Mouse (Mus musculus) limb, embryonic 14.5 days (tissue): ENCODE results near the gene Slamf1. TPM values are rescaled to one million over a fixed set of nuclear protein-coding genes. Genes with fewer than 3 reads are reported as not detected.

Source experiments
- ATAC-seq: fragments of 200-750 bp; cut with Nextera tagmentation; 2 replicates; pipeline ENCODE4 v1.8.0; 2017; ENCODE audit warnings: low read depth, moderate number of reproducible peaks, moderate TSS enrichment; ENCODE audit not compliant: low FRiP score
- DNase-seq: peaks from one replicate; pipeline ENCODE4 v3.0.0-alpha.2; 2015; ENCODE audit warnings: low spot score
- H3K27ac ChIP-seq: fragments of 300-500 bp; sonication (generic); replicated peaks from 2 replicates; pipeline ENCODE4 v1.5.1; 2014; ENCODE audit warnings: low read depth, mild to moderate bottlenecking, low read length, moderate library complexity, mixed read lengths
- H3K27me3 ChIP-seq: fragments of 300-500 bp; sonication (generic); 2 replicates; pipeline ENCODE4 v1.6.1; 2014; ENCODE audit warnings: low read length, mixed read lengths; ENCODE audit not compliant: control insufficient read depth, insufficient read depth
- H3K36me3 ChIP-seq: fragments of 300-500 bp; sonication (generic); 2 replicates; pipeline ENCODE4 v1.6.1; 2014; ENCODE audit warnings: mild to moderate bottlenecking, low read length, moderate library complexity, mixed read lengths; ENCODE audit not compliant: control insufficient read depth, insufficient read depth
- H3K4me1 ChIP-seq: fragments of 300-500 bp; sonication (generic); 2 replicates; pipeline ENCODE4 v1.6.1; 2014; ENCODE audit warnings: antibody characterized with exemption, low read length, mixed read lengths; ENCODE audit not compliant: control insufficient read depth, insufficient read depth
- H3K4me2 ChIP-seq: fragments of 300-500 bp; sonication (generic); replicated peaks from 2 replicates; pipeline ENCODE4 v1.6.1; 2014; ENCODE audit warnings: low read depth, mild to moderate bottlenecking, low read length, moderate library complexity; ENCODE audit not compliant: severe bottlenecking
- H3K4me3 ChIP-seq: fragments of 300-500 bp; sonication (generic); replicated peaks from 2 replicates; pipeline ENCODE4 v1.5.1; 2014; ENCODE audit warnings: low read length
- H3K9ac ChIP-seq: fragments of 300-500 bp; sonication (generic); 2 replicates; pipeline ENCODE4 v1.6.1; 2014; ENCODE audit warnings: mild to moderate bottlenecking, low read depth, low read length, moderate library complexity; ENCODE audit not compliant: severe bottlenecking
- H3K9me3 ChIP-seq: fragments of 300-500 bp; sonication (generic); 2 replicates; pipeline ENCODE4 v1.6.1; 2016; ENCODE audit warnings: low read length; ENCODE audit not compliant: control insufficient read depth
- POLR2A ChIP-seq: fragments of 200-500 bp; IDR thresholded peaks from 2 replicates; pipeline ENCODE4 v1.8.0; 2012; ENCODE audit warnings: inconsistent platforms, mild to moderate bottlenecking, moderate library complexity, borderline replicate concordance; ENCODE audit not compliant: insufficient read depth, insufficient read length; ENCODE audit errors: extremely low read depth
- WGBS: fragments of 180-500 bp; shearing (Covaris S2); extraction: QIAGEN DNeasy Blood & Tissue Kit; methylation state at CpG from one replicate; pipeline ENCODE4 v1.1.7; 2014; 5-methylcytosine and 5-hydroxymethylcytosine counted together
- polyA plus RNA-seq, 2 experiments: library from polyadenylated mRNA; depleted of rRNA in 1 of 2; stranded (reverse) in 1 of 2; unstranded in 1 of 2; fragments of >200 nt; fragmentation: Nextera tagmentation in 1 of 2; extraction: Ambion mirVana in 1 of 2; gene quantifications; 2 replicates each; pipeline versions ENCODE4 v1.2.1 to v1.2.3; 2012 to 2014

The Slamf1 gene
- polyA plus RNA-seq, 2 experiments: 0.08 to 0.10 TPM

DNA sequence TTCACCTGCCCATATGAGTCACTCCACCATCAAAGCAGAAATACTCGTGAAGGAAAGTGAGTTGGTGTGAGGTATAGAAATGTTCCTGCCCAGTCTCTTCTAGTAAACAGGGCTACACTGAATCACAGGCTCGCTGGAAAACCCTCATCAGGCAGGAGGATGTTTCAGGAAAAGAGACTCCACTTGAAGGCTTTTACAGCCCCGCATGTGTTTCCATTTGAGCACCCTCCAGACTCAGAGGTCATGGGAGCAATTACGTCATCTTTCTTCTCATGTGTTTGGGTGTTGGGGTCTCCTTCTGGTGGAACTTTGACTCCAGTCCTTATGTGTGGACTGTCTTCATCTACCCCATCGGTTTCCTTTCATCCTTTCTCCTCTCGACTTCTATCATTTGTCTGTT is 4.1 kb downstream of the Slamf1 start:
- Histone ChIP-seq H3K4me1 (no peaks in the 10 kb centered on the region), H3K27me3 (no peaks in the 10 kb centered on the region), H3K36me3 (no peaks in the 10 kb centered on the region), H3K27ac (no peak overlapping the region), H3K9me3 (no peaks in the 10 kb centered on the region), H3K4me2 (no peak overlapping the region), H3K4me3 (no peak overlapping the region), H3K9ac (no peak overlapping the region)
- TF ChIP-seq POLR2A: no peak
- no peak for ATAC-seq
- 62% methylated on average over 6 of the region's 6 CpGs for WGBS
- DNase-seq: no peak

DNA sequence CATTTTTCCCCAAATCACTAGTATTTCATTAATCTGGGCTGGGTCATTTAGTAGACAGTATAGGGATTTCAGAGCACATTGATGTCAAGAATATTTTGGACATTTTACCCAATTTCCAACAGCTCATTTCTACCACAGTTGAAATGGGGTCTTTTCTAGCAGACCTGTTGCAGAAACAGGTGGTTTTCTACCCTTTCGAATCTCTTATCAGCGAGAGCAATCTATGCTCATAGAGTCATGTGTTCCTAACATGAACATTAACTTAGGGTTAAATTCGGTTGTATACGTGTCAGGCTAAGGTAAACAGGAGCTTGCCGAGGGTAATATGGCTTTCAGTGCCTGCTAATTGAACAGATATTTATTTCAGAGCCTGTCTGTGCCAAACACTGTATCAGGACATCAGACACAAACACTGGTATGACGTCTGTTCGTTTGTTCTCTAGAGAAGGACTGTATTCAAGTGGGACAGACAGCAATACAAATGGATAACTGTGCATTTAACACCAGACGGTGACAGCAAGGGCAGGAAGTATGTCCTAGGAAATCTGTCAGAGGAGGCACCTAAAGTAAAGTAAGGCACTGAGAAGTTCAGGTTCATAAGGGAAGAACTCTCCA is 5.3 kb downstream of the Slamf1 start:
- no peak for DNase-seq
- ATAC-seq: no peak
- H3K9ac ChIP-seq: no peak overlapping the region
- no peak overlapping the region for H3K4me2 ChIP-seq
- H3K4me1 ChIP-seq: no peaks in the 10 kb centered on the region
- H3K9me3 ChIP-seq: no peaks in the 10 kb centered on the region
- no peaks in the 10 kb centered on the region for H3K36me3 ChIP-seq
- TF ChIP-seq POLR2A: no peak
- H3K27me3 ChIP-seq: no peaks in the 10 kb centered on the region
- H3K4me3 ChIP-seq: no peak overlapping the region
- H3K27ac ChIP-seq: no peak overlapping the region
- WGBS: 82% methylated on average over 8 of the region's 8 CpGs

DNA sequence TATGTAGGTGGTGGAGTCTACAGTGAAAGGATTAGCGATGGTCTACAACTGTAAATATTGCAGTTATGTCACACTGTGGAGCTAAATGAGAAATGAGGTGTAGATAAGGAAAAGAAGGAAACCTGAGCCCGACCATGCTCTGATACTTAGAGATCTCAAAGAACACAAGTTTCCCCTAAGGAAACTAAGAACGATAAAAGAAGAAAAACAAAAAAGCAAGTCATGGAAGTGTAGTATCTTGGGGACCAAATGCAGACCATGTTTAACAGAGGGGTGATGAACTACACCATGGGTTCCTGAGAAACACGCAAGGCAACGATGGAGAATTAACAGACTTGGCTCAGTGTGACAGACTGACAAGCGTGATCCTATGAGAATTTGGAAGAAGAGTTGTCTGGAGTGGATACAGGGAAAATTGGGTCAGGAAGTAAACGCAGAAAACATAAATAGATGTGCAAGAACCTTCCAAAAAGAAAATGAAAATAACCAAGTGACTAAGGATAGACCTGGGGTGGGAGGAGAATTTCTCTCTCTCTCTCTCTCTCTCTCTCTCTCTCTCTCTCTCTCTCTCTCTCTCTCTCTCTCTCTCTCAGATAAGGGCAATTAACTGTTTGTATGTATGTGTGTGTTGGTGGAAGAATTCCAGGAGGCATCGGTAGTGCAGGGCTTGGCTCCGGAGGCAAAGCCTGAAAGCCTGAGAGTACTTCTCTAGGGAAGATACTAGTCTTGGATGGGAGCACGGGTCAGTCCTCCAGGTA is 6.5 kb downstream of the Slamf1 start:
- Histone ChIP-seq H3K4me1 (no peaks in the 10 kb centered on the region), H3K9me3 (no peaks in the 10 kb centered on the region), H3K4me3 (no peak overlapping the region), H3K27me3 (no peaks in the 10 kb centered on the region), H3K4me2 (no peak overlapping the region), H3K9ac (no peak overlapping the region), H3K27ac (no peak overlapping the region), H3K36me3 (no peaks in the 10 kb centered on the region)
- ATAC-seq: no peak
- no peak for DNase-seq
- 86% methylated on average over 10 of the region's 10 CpGs for WGBS
- no peak for TF ChIP-seq POLR2A

DNA sequence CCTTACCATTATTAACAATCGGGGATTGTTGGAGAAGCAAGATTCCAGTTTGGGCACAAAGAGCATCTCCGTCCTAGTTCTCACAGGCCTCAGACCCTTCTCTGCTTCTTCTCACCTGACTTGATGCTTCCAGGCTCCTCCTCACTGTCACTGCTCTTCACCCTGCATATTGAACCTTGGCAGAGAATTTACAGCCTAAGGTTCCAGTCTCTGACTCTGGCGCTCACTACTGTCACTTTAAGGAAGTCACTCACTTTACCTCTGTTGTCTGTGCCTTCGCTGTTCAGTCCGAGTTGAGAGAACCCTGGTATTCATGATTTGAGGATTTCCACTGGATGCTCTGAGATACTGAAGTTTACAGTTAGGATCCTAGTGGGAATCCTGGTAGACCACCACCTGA is 7.3 kb downstream of the Slamf1 start:
- DNase-seq (no peak), ATAC-seq (no peak)
- no peaks in the 10 kb centered on the region for H3K4me1 ChIP-seq
- no peak overlapping the region for H3K9ac ChIP-seq
- H3K4me3 ChIP-seq: no peak overlapping the region
- H3K27ac ChIP-seq: no peak overlapping the region
- no peaks in the 10 kb centered on the region for H3K27me3 ChIP-seq
- no peaks in the 10 kb centered on the region for H3K36me3 ChIP-seq
- H3K9me3 ChIP-seq: no peaks in the 10 kb centered on the region
- 76% methylated on average over 5 of the region's 5 CpGs for whole genome bisulfite sequencing
- no peak overlapping the region for H3K4me2 ChIP-seq
- TF ChIP-seq POLR2A: no peak

GRCm38 (mm10) chr1:171774678-171775077 is 7.8 kb downstream of the Slamf1 start:
- 71% methylated on average over 11 of the region's 11 CpGs for whole genome bisulfite sequencing
- H3K4me1 ChIP-seq: no peaks in the 10 kb centered on the region

More at GRCm38 (mm10) chr1:171774678-171775077, 7.8 kb downstream of the Slamf1 start:
- no peak overlapping the region for H3K4me2 ChIP-seq
- no peak overlapping the region for H3K9ac ChIP-seq
- H3K27ac ChIP-seq: no peak overlapping the region
- H3K9me3 ChIP-seq: no peaks in the 10 kb centered on the region
- H3K27me3 ChIP-seq: no peaks in the 10 kb centered on the region
- no peaks in the 10 kb centered on the region for H3K36me3 ChIP-seq
- TF ChIP-seq POLR2A: no peak
- DNase-seq (no peak), ATAC-seq (no peak)
- H3K4me3 ChIP-seq: no peak overlapping the region
